Mouse (Mus musculus): ENCODE data around the gene 1700047I17Rik2. TPM values are rescaled to one million over a fixed set of nuclear protein-coding genes. Genes with fewer than 3 reads are reported as not detected.
"Not testable (repeated sequence)": the region's sequence is repeated elsewhere in the genome, so short reads cannot be mapped to it uniquely, and the experiment has no call there.

1700047I17Rik2 gene
- polyA plus RNA-seq, 1 experiment from 2014 or later: not detected

- not testable (repeated sequence) for H3K4me1 ChIP-seq; H3K36me3 ChIP-seq; H3K9ac ChIP-seq; H3K9me3 ChIP-seq; H3K4me2 ChIP-seq; H3K4me3 ChIP-seq; ATAC-seq (ENCODE audit: borderline replicate concordance, extremely low read depth, low FRiP score, low TSS enrichment); H3K27ac ChIP-seq; H3K27me3 ChIP-seq
- no CpG with 5 or more reads among the region's 5 CpGs for WGBS
Observed at GRCm38 (mm10) chr12:55263385-55263784, 64.0 kb downstream of the 1700047I17Rik2 start.

Other genes with a start within 250 kb of the 1700047I17Rik2 start
- gene Gm20403, start 213.1 kb upstream of the 1700047I17Rik2 start, polyA plus RNA-seq (2015; fragmentation: Nextera tagmentation; extraction: Ambion mirVana): not detected in 2 replicates
- 20.1 and 24.8 TPM in 2 replicates for gene Baz1a, start 185.2 kb upstream of the 1700047I17Rik2 start, polyA plus RNA-seq (2015; fragmentation: Nextera tagmentation; extraction: Ambion mirVana)
- 37.7 and 39.5 TPM in 2 replicates for gene 2700097O09Rik, start 119.5 kb upstream of the 1700047I17Rik2 start, polyA plus RNA-seq (2015; fragmentation: Nextera tagmentation; extraction: Ambion mirVana)
- 165 and 178 TPM in 2 replicates for gene Srp54a, start 119.3 kb upstream of the 1700047I17Rik2 start, polyA plus RNA-seq (2015; fragmentation: Nextera tagmentation; extraction: Ambion mirVana)
- gene Fam177a, start 75.1 kb upstream of the 1700047I17Rik2 start, polyA plus RNA-seq (2015; fragmentation: Nextera tagmentation; extraction: Ambion mirVana): 17.2 and 26.4 TPM in 2 replicates
- 52.3 and 59.3 TPM in 2 replicates for gene Srp54b, start 44.5 kb upstream of the 1700047I17Rik2 start, polyA plus RNA-seq (2015; fragmentation: Nextera tagmentation; extraction: Ambion mirVana)
- 67.3 and 69.3 TPM in 2 replicates for gene Srp54c, start 30.6 kb downstream of the 1700047I17Rik2 start, polyA plus RNA-seq (2015; fragmentation: Nextera tagmentation; extraction: Ambion mirVana)
- gene 1110008L16Rik, start 100.0 kb downstream of the 1700047I17Rik2 start, polyA plus RNA-seq (2015; fragmentation: Nextera tagmentation; extraction: Ambion mirVana): 13.9 and 14.7 TPM in 2 replicates
- gene Ppp2r3c, start 103.4 kb downstream of the 1700047I17Rik2 start, polyA plus RNA-seq (2015; fragmentation: Nextera tagmentation; extraction: Ambion mirVana): 11.9 and 12.2 TPM in 2 replicates
- 427 and 430 TPM in 2 replicates for gene Psma6, start 184.6 kb downstream of the 1700047I17Rik2 start, polyA plus RNA-seq (2015; fragmentation: Nextera tagmentation; extraction: Ambion mirVana)